Mouse (Mus musculus): ENCODE measurements around the gene Gm49358.

The Gm49358 gene

GRCm38 (mm10) chr10:86814292-86815131, 50.7 kb downstream of the Gm49358 start:
- DNase-seq = no peak

DNA sequence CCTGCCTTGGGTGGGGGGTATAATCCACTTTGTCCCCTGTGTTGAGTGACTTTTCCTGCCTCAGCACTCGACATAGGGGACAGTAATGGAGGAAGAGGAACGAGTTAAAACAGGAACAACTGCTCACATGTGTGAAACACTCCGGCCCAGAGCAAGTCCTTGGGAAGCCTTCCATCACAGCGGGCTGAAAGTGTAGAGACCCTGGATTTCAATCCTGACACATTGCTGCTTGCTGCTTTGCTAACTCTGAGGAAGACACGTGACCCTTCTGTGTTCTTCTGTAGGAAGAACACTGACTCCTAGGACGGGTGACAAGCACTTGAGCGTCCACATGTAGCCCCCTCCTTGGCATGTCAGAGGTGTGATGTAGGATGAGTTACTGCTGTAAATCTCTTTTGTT, 51.4 kb downstream of the Gm49358 start:
- no peak for DNase-seq

- no peak for DNase-seq
Observed at GRCm38 (mm10) chr10:86819649-86820165, 55.9 kb downstream of the Gm49358 start.

- DNase-seq = no peak
Observed at GRCm38 (mm10) chr10:86821014-86821413, 57.2 kb downstream of the Gm49358 start.

DNA sequence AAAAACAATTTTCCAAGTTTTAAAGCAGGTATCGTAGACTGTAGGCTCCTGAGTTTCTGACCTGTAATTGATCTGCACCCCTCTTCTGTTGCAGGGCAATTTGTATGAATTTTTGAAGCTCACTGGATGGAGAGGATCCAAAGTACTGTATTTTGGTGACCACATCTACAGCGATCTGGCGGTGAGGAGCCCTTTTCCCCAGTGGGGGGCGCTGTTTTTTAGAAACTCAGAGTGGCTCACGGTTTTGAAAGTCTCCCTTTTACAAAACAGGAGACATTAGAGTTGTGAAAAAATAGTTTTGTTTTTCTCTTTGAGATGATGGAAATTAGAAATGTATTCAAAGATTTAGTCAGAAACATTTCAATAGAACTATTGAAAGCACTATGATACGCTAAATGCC, 60.3 kb downstream of the Gm49358 start:
- no peak for DNase-seq

DNA sequence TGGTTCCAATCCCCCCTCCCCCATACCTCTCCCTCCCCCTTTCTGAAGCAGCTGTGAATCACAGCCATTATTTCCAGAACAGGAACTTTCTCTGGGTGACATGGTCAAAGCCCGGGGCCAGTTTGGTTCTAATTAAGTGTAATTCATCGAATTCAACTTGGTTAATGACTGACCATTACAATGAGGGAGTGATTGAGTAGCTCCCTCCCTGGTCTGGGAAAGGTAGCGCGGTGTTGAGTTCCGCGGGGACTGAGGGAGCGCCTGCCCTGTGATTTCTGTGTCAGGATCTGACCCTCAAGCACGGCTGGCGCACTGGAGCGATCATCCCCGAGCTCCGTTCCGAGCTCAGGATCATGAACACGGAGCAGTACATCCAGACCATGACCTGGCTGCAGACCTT, 61.1 kb downstream of the Gm49358 start:
- no peak for DNase-seq

- peak; percentile 74 to 78 for DNase-seq
Observed at GRCm38 (mm10) chr10:86825871-86826522, 62.2 kb downstream of the Gm49358 start.

DNA sequence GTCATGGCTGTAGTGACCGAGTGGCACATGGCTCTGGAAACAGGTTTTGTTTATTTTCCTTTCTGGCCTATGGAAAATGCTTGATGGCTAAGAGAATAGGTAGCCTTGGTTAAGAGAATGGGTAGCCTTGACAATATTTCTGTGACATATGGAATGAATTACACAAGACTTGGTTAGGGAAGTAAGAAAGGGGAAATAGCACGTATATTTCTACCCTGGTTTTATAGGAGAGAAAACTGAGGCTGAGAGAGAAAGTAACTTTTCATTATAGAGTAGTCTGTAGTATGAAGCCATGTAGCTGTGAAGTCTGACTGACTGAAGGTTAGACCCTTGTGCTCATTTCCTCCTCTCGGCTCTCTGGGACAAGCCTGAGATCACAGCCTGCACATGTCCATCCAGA, 63.2 kb downstream of the Gm49358 start:
- no peak for DNase-seq

- DNase-seq = no peak
Observed at GRCm38 (mm10) chr10:86828221-86829135, 64.7 kb downstream of the Gm49358 start.

DNA sequence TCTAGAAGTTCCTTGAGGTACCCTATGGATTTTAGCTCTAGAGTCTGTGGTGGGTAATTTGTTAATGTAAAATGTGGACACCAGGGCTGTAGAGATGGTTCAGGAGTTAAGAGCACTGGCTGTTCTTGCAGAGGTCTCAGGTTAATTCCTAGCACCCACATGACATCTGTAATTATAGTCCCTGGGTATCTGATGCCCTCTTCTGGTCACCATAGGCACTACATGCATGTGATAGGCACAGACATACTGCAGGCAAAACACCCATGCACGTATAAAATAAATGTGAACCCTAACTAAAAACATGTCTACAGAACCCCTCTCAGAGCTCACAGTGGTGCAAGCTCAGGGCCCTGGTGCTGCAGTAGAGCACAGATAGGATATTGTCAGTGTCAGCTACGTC, 65.7 kb downstream of the Gm49358 start:
- no peak for DNase-seq

DNA sequence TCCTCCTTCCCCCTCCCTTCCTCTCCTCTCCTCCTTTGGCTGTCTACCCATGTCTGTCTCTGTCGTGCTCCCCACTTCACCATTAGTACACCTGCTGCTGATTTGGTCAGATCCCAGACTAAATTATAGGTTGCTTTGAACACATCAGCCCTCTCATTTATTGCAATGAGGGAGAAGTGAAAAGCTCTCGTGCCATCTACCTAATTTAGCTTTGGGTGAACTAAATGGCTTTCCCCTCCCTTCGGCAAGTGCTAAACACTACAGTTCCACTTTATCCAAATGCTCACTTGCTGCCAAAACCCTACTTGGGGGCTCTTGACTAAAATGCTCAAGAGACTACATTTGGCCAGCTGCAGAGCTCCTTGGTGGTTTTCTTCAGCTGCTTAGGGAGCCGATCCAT, 73.0 kb downstream of the Gm49358 start:
- no peak for DNase-seq

DNA sequence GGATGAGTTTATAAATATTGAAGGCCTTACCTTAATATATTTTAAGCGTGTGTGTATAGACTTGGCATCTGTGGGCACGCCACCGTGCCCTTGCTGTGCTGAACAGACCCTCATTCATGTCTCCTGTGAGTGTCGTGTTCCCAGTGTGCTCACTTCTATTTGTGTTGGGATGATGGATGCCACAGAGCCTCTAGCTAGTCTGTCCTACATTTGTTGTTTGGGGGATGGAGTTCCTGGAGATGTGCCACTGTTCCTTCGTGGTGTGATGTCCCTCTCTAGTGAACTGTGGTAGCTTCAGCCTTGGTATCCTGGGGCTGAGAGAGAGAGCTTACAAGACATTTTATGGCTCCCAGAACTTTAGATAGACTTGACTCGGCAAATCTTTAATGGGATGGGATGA, 75.1 kb downstream of the Gm49358 start:
- no peak for DNase-seq

DNA sequence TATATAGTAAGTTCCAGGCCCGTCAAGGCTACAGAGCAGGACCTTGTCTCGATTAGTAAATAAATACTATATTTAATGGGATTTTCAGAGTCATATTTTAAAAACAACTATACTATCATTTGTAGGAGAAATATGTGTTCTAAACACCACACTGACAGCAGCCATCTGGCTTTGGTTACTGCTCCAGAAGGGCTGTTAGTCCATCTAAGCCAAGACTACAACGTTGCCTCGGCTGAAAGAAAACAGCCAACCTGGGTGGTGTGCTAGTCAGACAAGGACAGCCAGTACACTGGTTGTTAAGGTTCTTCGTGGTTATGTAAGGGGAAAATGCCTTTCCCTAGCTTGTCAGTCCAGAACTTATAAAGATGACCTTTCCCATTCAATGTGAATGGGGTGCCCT, 78.9 kb downstream of the Gm49358 start:
- no peak for DNase-seq

DNA sequence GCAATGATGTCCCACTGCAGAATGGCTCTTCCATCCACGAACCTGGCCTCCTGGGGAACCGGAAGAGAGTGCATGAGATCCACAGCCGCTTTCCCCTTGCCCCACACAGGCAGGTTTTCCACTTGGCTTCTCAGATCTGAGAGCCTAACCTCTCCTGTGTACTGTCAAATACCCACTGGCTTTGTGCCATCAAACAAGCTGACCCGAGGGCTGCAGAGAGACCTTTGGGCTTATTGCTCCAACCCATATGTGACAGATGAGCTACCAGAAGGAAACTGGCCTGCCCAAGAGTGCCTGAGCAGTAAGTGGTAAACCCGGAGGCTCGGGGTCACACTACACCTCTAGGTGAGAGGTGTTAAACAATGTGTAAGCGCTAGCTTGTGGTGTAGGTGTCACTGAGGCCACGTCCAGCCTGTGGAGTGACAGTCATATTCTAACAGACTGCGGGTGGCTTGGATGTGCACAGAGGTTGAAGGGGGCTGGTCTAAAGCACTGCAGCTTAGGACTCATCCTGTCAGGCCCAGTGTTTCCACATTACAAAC, 83.2 kb downstream of the Gm49358 start:
- DNase-seq = no peak

- DNase-seq = no peak
Observed at GRCm38 (mm10) chr10:86849087-86849486, 85.3 kb downstream of the Gm49358 start.

GRCm38 (mm10) chr10:86849508-86849907, 85.7 kb downstream of the Gm49358 start:
- DNase-seq = no peak

DNA sequence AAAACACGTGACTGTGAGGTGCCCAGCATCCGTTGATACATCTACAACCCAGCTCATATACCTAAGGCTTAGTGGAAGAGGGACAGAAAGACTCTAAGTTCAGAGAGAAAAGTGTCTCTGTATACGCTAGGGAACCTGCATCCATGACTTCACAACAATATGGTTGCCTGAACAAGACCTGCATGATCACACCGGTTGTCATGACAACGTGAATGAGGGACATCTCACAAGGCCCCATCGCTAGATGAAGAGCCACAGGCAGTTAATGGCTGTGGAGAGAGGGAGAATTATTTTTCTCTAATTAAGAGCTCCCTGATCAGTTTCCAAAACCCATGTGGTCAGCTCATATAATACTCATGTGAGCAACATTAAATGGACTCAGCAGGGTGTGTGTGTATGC, 88.4 kb downstream of the Gm49358 start:
- DNase-seq = no peak

- no peak for DNase-seq
Observed at GRCm38 (mm10) chr10:86853433-86853832, 89.7 kb downstream of the Gm49358 start.

GRCm38 (mm10) chr10:86860396-86860795, 96.6 kb downstream of the Gm49358 start:
- DNase-seq = no peak

DNA sequence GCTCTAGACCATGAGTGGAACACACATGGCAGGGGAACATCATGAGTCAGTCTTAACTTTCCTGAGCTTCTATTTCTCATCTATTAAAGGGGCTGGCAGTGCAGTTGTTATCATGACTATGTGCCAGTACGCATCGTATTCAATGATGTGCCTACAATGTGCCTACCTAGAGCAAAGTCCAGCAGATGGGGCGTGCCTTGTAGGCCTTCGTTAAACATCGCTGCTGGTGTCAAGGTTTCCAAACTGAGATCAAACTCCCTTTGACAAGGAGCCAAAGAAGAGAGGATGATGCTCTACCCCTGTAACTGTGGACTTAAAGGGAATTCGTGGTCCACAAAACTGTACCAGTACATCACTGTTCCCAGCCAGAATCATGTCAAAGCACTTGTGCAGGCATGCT, 98.7 kb downstream of the Gm49358 start:
- DNase-seq = no peak

DNA sequence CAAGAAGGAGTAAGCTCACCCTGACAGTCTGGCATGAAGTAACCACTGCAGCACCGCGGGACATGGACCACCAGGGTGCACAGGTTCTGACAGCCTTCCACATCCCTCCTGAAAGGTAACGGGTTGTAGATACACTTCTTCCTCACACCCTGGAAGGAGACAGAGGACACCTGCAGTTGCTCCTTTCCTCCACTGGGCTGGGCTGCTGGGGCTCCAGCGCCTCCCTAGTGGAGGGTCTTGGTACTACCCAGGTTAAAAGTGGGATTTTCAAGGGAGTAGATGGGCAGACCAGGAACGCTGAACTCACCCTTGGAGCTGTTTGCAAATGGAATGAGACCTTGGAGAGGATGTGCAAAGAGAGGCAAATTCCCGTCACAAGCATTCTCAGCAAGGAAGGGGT, 99.7 kb downstream of the Gm49358 start:
- no peak for DNase-seq

- no peak for DNase-seq
Observed at GRCm38 (mm10) chr10:86872121-86872520, 108.3 kb downstream of the Gm49358 start.

DNA sequence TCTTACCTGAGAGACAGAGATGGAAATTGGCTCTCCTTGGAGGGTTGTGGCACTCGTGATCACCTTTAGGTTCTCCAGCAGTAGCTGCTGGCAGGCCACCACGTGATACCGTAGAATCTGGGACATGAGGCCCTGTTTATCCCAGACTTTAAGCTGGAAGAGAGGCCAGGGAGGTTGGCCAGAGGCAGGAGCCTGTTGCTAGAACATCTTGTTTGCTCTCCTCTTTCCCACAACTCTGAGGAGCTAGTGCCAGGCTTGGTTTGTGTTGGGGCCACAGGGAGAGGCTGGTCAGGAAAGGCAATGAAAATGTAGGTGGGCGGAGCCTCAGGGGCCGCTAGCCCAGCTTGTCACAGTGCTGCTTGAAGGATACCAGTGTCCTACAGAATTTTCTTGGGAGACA, 108.8 kb downstream of the Gm49358 start:
- no peak for DNase-seq

Data from cerebellum, postnatal 36 days (tissue).